Mouse (Mus musculus): Measurements from ENCODE around the gene Polr3gl. TPM values are rescaled to one million over a fixed set of nuclear protein-coding genes. Genes with fewer than 3 reads are reported as not detected.
"Not testable (repeated sequence)": the region's sequence is repeated elsewhere in the genome, so short reads cannot be mapped to it uniquely, and the experiment has no call there.

The Polr3gl gene
- 10 to 100 TPM; 26.7 to 30.5 TPM for total RNA-seq (2021)
- long read RNA-seq, experiment 1, transcript Polr3gl-201 (8 exons, 1,427 nt) = major isoform, 33 of 39 reads
- long read RNA-seq, experiment 1, partial matches to known transcripts = 2 of 39 reads
- long read RNA-seq, experiment 1, other reads (novel, unspliced or antisense) = 4 of 39 reads
- long read RNA-seq, experiment 2, transcript Polr3gl-201 (8 exons, 1,427 nt) = major isoform, 14 of 19 reads
- long read RNA-seq, experiment 2, partial matches to known transcripts = 0 of 19 reads
- long read RNA-seq, experiment 2, other reads (novel, unspliced or antisense) = 5 of 19 reads

DNA sequence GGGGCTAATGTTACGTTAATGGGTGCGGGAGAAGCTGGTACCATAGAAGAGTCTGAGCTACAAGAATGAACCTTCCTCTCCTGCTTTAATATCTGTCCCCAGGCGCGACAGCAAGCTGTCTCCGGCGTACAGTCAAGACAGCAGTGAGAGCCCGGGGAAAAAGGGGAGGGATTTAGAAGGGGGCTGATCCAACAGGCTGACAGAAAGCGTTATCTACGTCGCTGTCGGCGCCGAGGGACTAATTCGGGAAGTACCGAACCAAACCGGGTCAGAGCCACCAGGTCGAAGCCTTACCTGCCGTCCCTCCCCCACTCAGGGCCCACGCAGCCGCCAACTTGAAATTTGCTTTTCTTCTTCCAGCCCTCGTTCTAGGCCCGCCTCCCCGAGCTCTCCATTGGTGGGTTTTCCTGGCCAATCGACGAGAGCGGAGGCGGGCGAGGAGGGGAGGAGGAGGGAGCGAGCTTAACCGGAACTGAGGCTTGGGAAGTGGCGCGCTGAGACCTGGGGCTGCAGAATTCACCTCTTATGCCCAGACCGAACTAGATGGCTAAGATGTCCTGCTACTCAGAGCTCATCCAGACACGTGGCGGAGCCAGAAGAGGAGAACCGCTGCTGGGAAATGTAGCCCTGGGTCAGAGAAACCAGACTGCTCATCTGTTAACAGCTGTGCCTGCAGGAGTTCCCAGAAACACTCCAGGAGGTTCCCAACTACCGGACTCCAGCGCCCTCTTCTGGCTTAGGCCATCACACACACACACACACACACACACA is at the start of gene Polr3gl:
Gene Polr3gl, minus strand, starts transcription at position 392 of the 771 bp plus-strand sequence.
- DNase-seq = peak; percentile 97 to 98

GRCm38 (mm10) chr3:96639219-96639618 is 45.2 kb upstream of the Polr3gl start:
- peak; percentile 54 to 87 for DNase-seq

DNA sequence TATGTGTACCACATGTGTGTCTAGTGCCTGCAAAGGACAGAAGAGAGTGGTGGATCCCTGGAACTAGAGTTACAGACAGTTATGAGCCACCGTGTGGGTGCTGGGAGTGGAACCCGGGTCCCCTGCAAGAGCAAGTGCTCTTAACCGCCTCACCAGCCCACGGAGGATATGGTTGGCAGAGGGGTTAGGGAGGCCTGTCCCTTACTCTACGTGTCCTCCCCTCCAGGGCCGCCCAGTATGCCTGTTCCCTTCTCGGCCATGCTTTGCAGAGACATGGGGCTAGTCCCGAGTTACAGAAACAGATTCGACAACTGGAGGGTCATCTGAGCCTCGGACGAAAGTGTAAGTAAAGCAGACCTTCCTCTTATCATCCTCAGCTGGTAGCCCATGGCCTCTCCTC is 42.5 kb upstream of the Polr3gl start:
- no peak for DNase-seq

GRCm38 (mm10) chr3:96635906-96636305 is 41.9 kb upstream of the Polr3gl start:
- no peak for DNase-seq

- DNase-seq = peak; percentile 94 to 95
These were observed 41.2 kb upstream of the Polr3gl start, which contains the start of the genes Pex11b and Gm42957 for GRCm38 (mm10) chr3:96634928-96635879. TSS of gene Pex11b (plus strand) at chr3:96635376. TSS of gene Gm42957 (plus strand) at chr3:96635474.

DNA sequence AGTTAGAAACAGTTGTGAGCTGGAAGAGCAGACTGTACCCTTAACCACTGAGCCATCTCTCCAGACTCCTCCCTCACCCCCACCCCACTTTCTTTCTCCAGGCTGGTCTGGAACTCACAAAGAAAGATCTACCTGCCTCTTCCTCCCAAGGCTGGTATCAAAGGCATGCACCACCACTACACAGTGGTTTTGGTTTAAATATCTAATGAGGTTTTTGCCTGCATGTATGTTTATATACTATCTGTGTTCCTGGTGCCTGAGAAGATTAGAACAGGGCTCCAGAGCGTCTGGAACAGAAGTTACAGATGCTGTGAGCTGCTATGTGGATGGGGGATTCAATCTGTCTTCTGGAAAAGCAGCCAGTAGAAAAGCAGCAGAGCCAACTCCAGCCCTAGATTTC is 40.0 kb upstream of the Polr3gl start:
- DNase-seq = no peak

DNA sequence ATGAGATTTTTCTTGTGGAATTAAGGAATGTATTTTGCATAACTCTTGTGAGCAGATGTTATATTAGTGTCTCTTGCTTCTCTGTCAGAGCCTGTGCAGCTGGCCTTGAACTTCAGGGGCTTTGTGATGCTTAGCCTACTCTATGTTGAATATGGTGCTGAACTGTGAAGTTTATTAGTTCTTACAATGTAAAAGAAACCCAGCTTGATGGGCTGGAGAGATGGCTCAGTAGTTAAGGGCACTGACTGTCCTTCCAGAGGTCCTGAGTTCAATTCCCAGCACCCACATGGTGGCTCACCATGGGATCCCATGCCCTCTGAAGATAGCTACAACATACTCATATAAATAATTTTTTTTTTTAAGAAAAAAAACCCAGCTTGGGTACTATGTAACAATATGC is 38.1 kb upstream of the Polr3gl start:
- no peak for DNase-seq

DNA sequence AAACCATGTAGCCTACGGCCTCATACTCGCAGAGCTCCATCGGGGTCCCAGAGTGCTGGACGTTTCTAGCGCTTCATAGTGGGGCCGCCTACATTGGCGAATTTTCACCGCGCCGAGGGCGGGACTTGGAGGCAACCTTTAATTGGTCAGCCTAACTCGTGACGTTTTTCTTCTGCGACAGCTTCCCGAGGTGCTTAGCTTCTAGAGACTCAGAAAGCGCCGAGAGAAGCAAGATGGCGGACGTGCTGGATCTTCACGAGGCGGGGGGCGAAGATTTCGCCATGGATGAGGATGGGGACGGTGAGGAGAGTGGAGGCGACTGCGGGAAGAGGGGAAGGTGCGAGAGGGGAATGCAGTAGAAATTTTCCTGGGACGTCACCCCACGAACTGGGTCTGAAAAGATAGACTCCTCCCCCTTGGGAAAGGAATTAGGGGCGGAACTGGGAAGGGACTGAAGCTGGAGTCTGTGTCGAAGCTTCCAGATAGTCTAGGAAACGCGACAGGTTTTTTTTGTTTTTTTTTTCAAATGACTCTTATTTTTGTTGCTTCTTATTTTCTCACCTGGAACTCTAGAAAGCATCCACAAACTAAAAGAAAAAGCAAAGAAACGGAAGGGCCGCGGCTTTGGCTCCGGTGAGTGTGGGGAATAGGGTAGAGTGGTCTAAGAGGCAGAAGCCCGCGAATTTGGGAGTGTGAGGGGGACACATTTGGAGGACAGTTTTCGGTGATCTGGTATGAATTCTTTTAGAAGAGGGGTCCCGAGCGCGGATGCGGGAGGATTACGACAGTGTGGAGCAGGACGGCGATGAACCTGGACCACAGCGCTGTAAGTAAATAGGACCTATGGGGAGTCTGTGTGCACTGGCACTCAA is 36.0 kb upstream of the Polr3gl start, which contains the start of gene Rbm8a:
Gene Rbm8a, plus strand, starts transcription at position 205 of the 872 bp plus-strand sequence.
- peak; percentile 97 to 99 for DNase-seq

DNA sequence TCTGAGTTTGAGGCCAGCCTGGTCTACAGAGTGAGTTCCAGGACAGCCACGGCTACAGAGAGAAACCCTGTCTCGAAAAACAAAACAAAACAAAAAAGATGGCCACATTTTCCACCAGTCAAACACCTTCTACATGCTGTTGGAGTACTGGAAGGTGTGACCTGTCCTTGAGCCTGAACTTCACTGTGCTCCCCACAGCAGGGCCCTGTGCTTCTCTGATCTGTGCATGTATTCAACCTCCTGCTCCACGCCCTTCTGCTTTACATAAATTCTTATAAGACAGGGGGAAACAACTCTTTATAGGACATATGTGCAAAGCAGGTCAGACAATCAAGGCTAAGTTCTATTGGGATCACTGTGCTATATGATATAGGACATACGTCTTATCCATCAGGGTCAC is 29.2 kb upstream of the Polr3gl start:
- no peak for DNase-seq

GRCm38 (mm10) chr3:96617941-96618340 is 24.0 kb upstream of the Polr3gl start:
- no peak for DNase-seq

DNA sequence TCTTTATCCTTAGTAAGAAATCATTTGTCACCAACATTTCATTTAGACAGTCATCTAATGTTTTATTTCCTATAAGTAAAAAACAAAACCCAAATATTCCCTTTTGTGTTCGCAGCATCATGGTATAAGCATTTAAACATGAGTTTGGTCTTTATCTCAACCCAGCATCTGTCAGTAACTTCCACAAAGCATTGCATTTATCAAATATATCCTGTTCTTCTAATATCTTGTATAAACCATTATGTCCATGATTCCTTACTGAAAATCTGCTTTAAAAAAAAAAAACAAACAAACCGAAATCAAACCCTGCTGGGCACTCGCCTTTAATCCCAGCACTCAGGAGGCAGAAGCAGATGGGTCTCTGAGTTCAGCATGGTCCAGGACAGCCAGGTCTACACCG is 12.6 kb upstream of the Polr3gl start:
- DNase-seq = no peak

DNA sequence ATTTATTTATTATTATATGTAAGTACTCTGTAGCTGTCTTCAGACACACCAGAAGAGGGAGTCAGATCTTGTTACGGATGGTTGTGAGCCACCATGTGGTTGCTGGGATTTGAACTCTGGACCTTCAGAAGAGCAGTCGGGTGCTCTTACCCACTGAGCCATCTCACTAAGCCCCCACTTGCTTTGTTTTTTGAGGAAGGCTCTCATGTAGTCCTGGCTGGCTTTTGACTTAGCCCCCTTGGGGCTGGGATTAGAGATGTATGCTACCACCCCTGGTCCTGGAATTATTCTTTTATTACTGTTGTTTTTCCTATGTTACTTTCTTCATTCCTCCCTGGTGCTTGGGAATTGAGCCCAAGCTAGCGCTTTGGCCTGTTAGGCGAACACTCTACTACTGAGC is 12.0 kb upstream of the Polr3gl start:
- not testable (repeated sequence) for DNase-seq

DNA sequence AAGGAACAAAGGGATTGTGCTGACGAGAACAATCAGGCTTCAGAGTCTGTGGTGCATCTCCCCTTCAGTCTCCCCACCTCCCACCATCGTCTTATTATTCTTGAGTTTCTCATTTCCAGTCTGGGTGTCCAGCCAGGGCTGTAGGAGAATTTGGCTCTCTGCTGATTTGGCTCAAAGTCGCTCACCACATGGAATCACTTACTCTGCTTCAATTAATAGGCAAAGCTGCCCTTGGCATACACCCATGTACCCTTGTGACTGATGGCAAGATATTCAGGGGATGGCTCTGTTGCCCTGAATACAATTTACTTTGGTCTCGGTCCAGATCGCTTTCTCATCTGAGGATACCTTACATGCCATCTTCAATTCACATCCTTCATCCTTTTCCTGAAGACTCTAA is 9.3 kb upstream of the Polr3gl start:
- peak in 1 of 2 experiments; percentile 38 for DNase-seq

DNA sequence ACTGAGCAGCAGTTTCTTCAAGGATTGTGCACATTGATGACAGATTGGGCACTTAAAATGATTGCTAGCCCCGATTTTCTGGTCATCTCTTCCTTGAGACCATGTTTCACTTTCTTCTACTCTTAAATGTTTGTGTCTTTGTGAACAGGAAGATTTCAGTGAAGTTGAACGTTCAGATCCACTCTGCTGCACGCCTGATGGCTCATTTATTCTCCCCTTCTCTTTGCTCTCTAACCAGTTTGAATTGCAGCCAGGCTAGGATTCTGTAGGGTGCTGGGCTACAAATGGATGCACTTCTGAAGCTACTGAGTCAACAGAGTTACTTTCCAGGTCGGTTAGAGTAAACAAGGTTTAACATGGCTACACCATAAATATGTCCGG is 8.7 kb upstream of the Polr3gl start:
- DNase-seq = no peak

- peak; percentile 59 to 70 for DNase-seq
These were observed 8.1 kb upstream of the Polr3gl start for GRCm38 (mm10) chr3:96601941-96602703.

- DNase-seq = peak; percentile 88 to 91
These were observed 7.3 kb upstream of the Polr3gl start for GRCm38 (mm10) chr3:96601251-96601787.

DNA sequence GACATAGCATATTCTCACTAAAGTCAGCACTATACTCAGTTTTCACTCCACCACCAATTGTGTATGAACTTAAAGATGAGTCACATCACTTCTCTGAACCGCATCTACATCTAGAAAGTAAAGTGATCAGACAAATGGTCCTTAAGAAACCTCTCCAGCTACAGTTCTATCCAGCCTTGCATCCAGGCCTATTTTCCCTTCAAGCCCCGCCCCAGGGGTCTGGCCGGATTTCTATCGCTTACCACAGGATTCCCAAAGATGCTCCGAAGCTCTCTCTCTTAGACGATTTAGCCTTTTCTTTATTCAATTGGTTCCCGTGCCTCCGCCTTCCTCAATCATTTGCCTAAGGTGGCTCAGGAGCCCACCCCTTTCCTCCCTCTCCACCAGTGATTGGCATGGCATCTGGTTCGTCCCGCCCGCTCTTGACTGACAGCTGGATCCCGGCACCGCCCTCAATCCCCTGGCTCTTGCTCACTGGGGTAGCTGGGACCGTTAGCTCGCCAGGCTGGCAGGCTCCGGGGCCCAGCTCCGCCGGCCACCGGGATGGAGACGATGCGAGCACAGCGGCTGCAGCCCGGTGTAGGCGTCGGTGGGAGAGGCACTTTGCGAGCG is 6.8 kb upstream of the Polr3gl start, which contains the start of gene Lix1l:
Gene Lix1l, plus strand, starts transcription at position 511 of the 612 bp plus-strand sequence.
- peak; percentile 97 to 98 for DNase-seq

DNA sequence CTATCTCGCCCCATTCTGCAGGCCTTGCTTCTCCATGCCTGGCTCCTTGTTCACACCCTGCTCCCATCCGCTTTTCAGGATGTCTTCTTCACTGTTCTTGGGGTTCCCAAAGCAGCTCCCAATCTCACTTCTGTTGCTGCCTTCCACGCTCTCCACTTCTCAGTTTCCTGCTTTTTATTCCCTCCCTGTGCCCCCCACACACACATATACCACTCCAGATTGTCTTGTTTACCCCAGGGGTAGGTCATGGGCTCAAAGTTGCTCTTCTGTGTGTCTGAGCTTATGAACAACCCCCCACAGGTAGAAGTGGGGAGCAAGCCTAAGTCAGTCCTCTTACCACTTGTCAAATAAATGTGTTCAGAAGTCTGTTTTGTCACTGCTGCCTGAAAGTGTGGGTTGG is 5.4 kb upstream of the Polr3gl start:
- DNase-seq = no peak

DNA sequence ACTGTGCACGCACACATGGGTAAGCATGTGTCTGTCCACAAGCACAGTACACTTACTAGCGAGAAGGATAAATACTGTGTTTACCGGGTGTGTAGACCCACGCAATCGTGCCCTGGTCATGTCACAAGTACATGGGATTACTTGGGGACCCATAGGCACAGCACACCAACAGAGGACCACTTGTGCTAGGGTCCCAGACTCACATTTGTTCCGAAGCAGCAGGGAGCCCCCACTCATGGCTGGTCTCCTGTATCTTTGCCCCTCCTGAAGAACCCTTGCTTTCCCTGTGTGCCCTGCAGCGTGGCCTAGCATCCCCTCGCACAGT is 5.0 kb upstream of the Polr3gl start:
- no peak for DNase-seq
